Mouse (Mus musculus) heart, embryonic 16.5 days (tissue): ENCODE results near the gene Cnbp. TPM values are rescaled to one million over a fixed set of nuclear protein-coding genes. Genes with fewer than 3 reads are reported as not detected.

Experiments used
- ATAC-seq: fragments of 200-750 bp; cut with Nextera tagmentation; replicated peaks from 2 replicates; pipeline ENCODE4 v1.8.0; 2017; ENCODE audit warnings: moderate number of reproducible peaks; ENCODE audit not compliant: insufficient read depth, low FRiP score; ENCODE audit errors: extremely low read depth
- H3K27ac ChIP-seq: fragments of 300-500 bp; sonication (generic); 2 replicates; pipeline ENCODE4 v1.5.1; 2014; ENCODE audit warnings: mild to moderate bottlenecking, low read length, control low read depth, moderate library complexity
- H3K27me3 ChIP-seq: fragments of 300-500 bp; sonication (generic); 2 replicates; pipeline ENCODE4 v1.6.1; 2014; ENCODE audit warnings: low read length, mixed read lengths; ENCODE audit not compliant: control insufficient read depth, insufficient read depth
- H3K36me3 ChIP-seq: fragments of 300-500 bp; sonication (generic); 2 replicates; pipeline ENCODE4 v1.6.1; 2014; ENCODE audit not compliant: control insufficient read depth, insufficient read depth
- H3K4me1 ChIP-seq: fragments of 300-500 bp; sonication (generic); 2 replicates; pipeline ENCODE4 v1.6.1; 2014; ENCODE audit warnings: low read length, mixed read lengths; ENCODE audit not compliant: control insufficient read depth, insufficient read depth
- H3K4me2 ChIP-seq: fragments of 300-500 bp; sonication (generic); 2 replicates; pipeline ENCODE4 v1.6.1; 2014; ENCODE audit warnings: low read depth, mild to moderate bottlenecking, control low read depth, low read length
- H3K4me3 ChIP-seq: fragments of 300-500 bp; sonication (generic); 2 replicates; pipeline ENCODE4 v1.5.1; 2014; ENCODE audit warnings: mild to moderate bottlenecking, control low read depth, low read length
- H3K9ac ChIP-seq: fragments of 300-500 bp; sonication (generic); 2 replicates; pipeline ENCODE4 v1.6.1; 2014; ENCODE audit warnings: low read length, control low read depth
- H3K9me3 ChIP-seq: fragments of 300-500 bp; sonication (generic); replicated peaks from 2 replicates; pipeline ENCODE4 v1.6.1; 2016; ENCODE audit warnings: low read length; ENCODE audit not compliant: control insufficient read depth
- WGBS: fragments of 180-500 bp; shearing (Covaris S2); extraction: QIAGEN DNeasy Blood & Tissue Kit; methylation state at CpG from one replicate; pipeline ENCODE4 v1.1.7; 2014; 5-methylcytosine and 5-hydroxymethylcytosine counted together
- polyA plus RNA-seq: library from polyadenylated mRNA; unstranded; fragments of >200 nt; fragmentation: Nextera tagmentation; extraction: Ambion mirVana; gene quantifications from 2 replicates; pipeline ENCODE4 v1.2.1, GENCODE M21; 2015

Cnbp gene
- polyA plus RNA-seq, 1 experiment from 2014 or later: 783 TPM

GRCm38 (mm10) chr6:87805448-87805847, 45.5 kb downstream of the Cnbp start:
- no peak overlapping the region for H3K27ac ChIP-seq
- peaks cover 13% of the 10 kb centered on the region for H3K4me1 ChIP-seq
- ATAC-seq: no peak
- H3K9me3 ChIP-seq: no peaks in the 10 kb centered on the region
- peaks cover 5% of the 10 kb centered on the region; the same call in 1 of the 2 replicates for H3K36me3 ChIP-seq
- no peak overlapping the region for H3K9ac ChIP-seq
- WGBS: 82% methylated on average over 7 of the region's 7 CpGs
- no peak overlapping the region for H3K4me3 ChIP-seq
- H3K27me3 ChIP-seq: no peaks in the 10 kb centered on the region
- H3K4me2 ChIP-seq: no peak overlapping the region

GRCm38 (mm10) chr6:87804886-87805285, 46.0 kb downstream of the Cnbp start:
- H3K9me3 ChIP-seq: no peaks in the 10 kb centered on the region
- H3K4me2 ChIP-seq: no peak overlapping the region
- H3K4me3 ChIP-seq: no peak overlapping the region
- peaks cover 5% of the 10 kb centered on the region; the same call in 1 of the 2 replicates for H3K36me3 ChIP-seq
- 75% methylated on average over 7 of the region's 7 CpGs for WGBS
- no peak for ATAC-seq
- H3K27me3 ChIP-seq: no peaks in the 10 kb centered on the region
- H3K27ac ChIP-seq: no peak overlapping the region
- H3K4me1 ChIP-seq: peaks cover 7% of the 10 kb centered on the region
- H3K9ac ChIP-seq: no peak overlapping the region

- ATAC-seq: no peak
- Histone ChIP-seq H3K4me1 (no peaks in the 10 kb centered on the region), H3K9me3 (no peaks in the 10 kb centered on the region), H3K27ac (no peak overlapping the region), H3K36me3 (peaks cover 5% of the 10 kb centered on the region; the same call in 1 of the 2 replicates), H3K9ac (no peak overlapping the region), H3K4me2 (no peak overlapping the region), H3K4me3 (no peak overlapping the region), H3K27me3 (no peaks in the 10 kb centered on the region)
- WGBS: 76% methylated on average over 1 of the region's 1 CpGs
Observed at GRCm38 (mm10) chr6:87804036-87804435, 46.9 kb downstream of the Cnbp start.

DNA sequence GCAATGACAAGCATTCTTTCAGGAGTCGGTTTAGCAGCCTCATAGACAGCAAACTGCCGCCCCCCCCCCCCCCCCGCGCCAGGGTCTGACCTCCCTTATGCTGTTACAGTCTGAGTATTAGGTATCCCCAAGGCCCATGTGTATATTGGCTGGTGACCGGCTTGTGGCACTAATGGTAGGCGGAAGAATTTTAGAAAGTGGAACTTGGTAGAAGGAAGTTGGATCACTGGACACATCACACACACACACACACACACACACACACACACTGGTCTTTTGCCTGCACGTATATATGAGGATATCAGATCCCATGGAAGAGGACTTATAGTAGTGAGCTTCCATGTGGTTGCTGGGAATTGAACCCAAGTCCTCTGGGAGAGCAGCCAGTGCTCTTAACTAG, 48.4 kb downstream of the Cnbp start:
- Histone ChIP-seq H3K36me3 (no peaks in the 10 kb centered on the region), H3K27ac (no peak overlapping the region), H3K4me3 (no peak overlapping the region), H3K4me1 (no peaks in the 10 kb centered on the region), H3K9me3 (no peaks in the 10 kb centered on the region), H3K4me2 (no peak overlapping the region), H3K9ac (no peak overlapping the region), H3K27me3 (no peaks in the 10 kb centered on the region)
- no peak for ATAC-seq
- 75% methylated on average over 5 of the region's 7 CpGs for WGBS

DNA sequence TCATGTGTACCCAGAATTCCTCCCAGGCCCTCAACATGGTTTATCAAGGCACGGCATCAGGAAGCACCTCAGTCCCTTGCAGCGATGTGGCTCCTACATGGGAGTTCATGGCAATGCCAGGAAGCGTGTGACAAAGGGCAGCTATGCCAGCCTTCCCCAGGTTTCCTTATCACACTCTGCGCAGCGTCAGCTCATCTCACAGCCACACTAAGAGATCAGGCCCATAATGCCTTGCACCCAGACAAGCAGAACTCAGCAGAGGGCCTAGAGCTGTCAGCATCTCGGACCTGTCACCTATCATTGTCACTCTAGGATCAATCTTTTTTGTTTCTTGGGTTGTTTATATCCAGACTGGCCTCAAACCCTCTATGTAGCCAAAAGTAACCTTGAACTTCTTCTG, 51.3 kb downstream of the Cnbp start:
- no peak overlapping the region for H3K9ac ChIP-seq
- no peak overlapping the region for H3K4me3 ChIP-seq
- WGBS: 65% methylated on average over 6 of the region's 6 CpGs
- no peaks in the 10 kb centered on the region for H3K9me3 ChIP-seq
- ATAC-seq: no peak
- H3K27ac ChIP-seq: no peak overlapping the region
- H3K4me1 ChIP-seq: no peaks in the 10 kb centered on the region
- H3K27me3 ChIP-seq: no peaks in the 10 kb centered on the region
- no peak overlapping the region for H3K4me2 ChIP-seq
- H3K36me3 ChIP-seq: no peaks in the 10 kb centered on the region

GRCm38 (mm10) chr6:87797321-87797720, 53.6 kb downstream of the Cnbp start:
- H3K4me1 ChIP-seq: no peaks in the 10 kb centered on the region
- no peak overlapping the region for H3K27ac ChIP-seq
- WGBS: 37% methylated on average over 2 of the region's 2 CpGs
- H3K9ac ChIP-seq: no peak overlapping the region
- no peak for ATAC-seq
- H3K4me3 ChIP-seq: no peak overlapping the region
- no peak overlapping the region for H3K4me2 ChIP-seq
- peaks cover 6% of the 10 kb centered on the region; the same call in 1 of the 2 replicates for H3K36me3 ChIP-seq
- H3K9me3 ChIP-seq: no peaks in the 10 kb centered on the region
- H3K27me3 ChIP-seq: no peaks in the 10 kb centered on the region

- Histone ChIP-seq H3K36me3 (peaks cover 8% of the 10 kb centered on the region; the same call in 1 of the 2 replicates), H3K4me1 (no peaks in the 10 kb centered on the region), H3K27me3 (no peaks in the 10 kb centered on the region), H3K4me3 (no peak overlapping the region), H3K4me2 (no peak overlapping the region), H3K9me3 (no peaks in the 10 kb centered on the region), H3K27ac (no peak overlapping the region), H3K9ac (no peak overlapping the region)
- ATAC-seq: no peak
- 88% methylated on average over 6 of the region's 6 CpGs for WGBS
Observed at GRCm38 (mm10) chr6:87796251-87796880, 54.5 kb downstream of the Cnbp start.

GRCm38 (mm10) chr6:87795385-87796150, 55.3 kb downstream of the Cnbp start:
- Histone ChIP-seq H3K4me1 (0 out of 2 replicates have a peak, but pooled peaks cover 3% of the 10 kb centered on the region), H3K9me3 (no peaks in the 10 kb centered on the region), H3K4me3 (no peak overlapping the region), H3K9ac (no peak overlapping the region), H3K4me2 (no peak overlapping the region), H3K27me3 (no peaks in the 10 kb centered on the region), H3K27ac (no peak overlapping the region), H3K36me3 (peaks cover 8% of the 10 kb centered on the region; the same call in 1 of the 2 replicates)
- WGBS: 70% methylated on average over 6 of the region's 6 CpGs
- no peak for ATAC-seq

GRCm38 (mm10) chr6:87793821-87794510, 56.9 kb downstream of the Cnbp start:
- Histone ChIP-seq H3K36me3 (peaks cover 8% of the 10 kb centered on the region; the same call in 1 of the 2 replicates), H3K9ac (no peak overlapping the region), H3K9me3 (no peaks in the 10 kb centered on the region), H3K4me1 (peaks cover 9% of the 10 kb centered on the region), H3K4me2 (no peak overlapping the region), H3K27ac (no peak overlapping the region), H3K27me3 (no peaks in the 10 kb centered on the region), H3K4me3 (no peak overlapping the region)
- 88% methylated on average over 10 of the region's 10 CpGs for WGBS
- no peak for ATAC-seq
